Mouse (Mus musculus): Measurements from ENCODE around the gene Fpr1. TPM values are rescaled to one million over a fixed set of nuclear protein-coding genes. Genes with fewer than 3 reads are reported as not detected.

The Fpr1 gene
- polyA plus RNA-seq, 1 experiment from 2014 or later: 0.15 TPM

DNA sequence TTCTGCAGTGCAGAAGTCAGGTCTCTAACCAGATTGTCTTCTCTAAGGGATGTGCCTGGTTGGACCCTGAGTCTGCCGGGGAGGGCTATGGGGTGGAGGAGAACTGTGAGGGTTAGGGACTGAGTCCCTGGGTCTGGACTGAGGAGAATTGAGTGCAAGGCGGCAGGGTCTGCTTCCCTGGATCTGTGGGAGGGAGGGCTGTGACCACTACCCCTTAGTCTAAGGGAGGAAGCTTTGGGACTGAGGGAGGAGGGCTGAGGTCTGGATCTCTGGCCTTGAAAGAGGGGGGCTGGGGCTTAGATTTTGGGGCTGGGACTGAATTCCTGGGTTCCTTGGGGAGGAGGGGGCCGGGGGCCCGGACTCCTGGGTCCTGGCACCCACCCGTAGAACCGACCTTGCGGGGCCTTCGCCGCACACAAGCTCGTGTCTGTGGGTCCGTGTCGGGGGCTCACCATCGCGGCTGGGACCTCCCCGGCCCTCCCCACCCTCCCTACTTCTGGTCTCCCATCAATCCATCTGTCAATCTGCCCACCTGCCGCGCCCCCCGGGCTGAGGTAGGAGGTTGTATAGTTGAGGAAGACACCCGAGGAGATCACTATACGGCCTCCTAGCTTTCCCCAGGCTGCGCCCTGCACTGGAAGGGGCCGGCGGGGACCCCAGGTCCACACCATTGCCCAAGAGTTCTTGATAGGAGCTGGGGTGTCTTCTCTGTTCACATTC, 53.8 kb downstream of the Fpr1 start:
- ATAC-seq (ENCODE audit: low FRiP score): no peak
- peaks cover 3% of the 10 kb centered on the region; the same call in 1 of the 2 replicates for H3K36me3 ChIP-seq
- peak overlapping the region; percentile 100 for H3K27ac ChIP-seq (replicated peaks)
- peak overlapping the region; percentile 89 for H3K4me2 ChIP-seq
- no peaks in the 10 kb centered on the region for H3K27me3 ChIP-seq (replicated peaks)
- H3K4me3 ChIP-seq (replicated peaks): peak overlapping the region; percentile 82
- WGBS: 47% methylated on average over 23 of the region's 23 CpGs
- peak overlapping the region; percentile 95 for H3K9ac ChIP-seq (replicated peaks)
- peaks cover 60% of the 10 kb centered on the region for H3K4me1 ChIP-seq
- no peaks in the 10 kb centered on the region for H3K9me3 ChIP-seq (replicated peaks)

DNA sequence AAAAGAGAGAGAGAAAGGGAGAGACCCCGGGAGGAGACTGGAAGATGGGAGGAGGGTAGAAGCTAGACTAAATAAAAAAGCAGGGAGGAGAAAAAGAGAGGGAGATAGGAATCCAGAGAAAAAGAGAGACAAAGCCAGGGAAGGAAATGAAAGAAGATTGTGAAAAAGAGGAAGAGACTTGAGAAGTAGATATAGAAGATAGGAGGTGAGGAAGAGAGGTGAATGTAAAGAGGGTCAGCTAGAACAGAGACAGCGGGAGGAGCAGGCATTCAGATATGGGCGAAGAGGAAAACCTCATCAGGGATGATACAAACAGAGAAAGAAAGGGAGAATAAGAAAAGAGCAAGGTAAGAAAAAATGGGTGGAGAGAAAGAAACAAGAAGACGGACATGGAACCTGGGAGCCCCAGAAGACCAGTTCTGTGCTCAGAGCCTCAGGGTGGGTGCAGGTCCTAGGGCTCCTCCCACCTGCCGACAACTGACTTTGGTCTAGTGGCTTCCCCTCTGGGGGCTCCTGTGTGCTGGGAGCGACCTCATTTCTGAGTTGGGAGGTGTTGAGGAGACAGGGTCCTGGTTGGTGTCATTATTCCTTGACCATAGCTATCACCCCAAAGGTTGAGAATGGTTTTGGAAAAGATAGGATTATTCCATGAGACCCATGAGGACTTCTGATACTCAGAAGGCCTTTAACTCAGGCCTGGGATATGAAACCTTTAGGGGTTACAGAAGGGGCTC, 54.5 kb downstream of the Fpr1 start:
- 5% methylated on average over 6 of the region's 6 CpGs for WGBS
- Histone ChIP-seq H3K9me3 (replicated peaks) (no peaks in the 10 kb centered on the region), H3K27ac (replicated peaks) (peak overlapping the region; percentile 100), H3K36me3 (peaks cover 3% of the 10 kb centered on the region; the same call in 1 of the 2 replicates), H3K4me2 (peak overlapping the region; percentile 89), H3K4me3 (replicated peaks) (peak overlapping the region; percentile 82), H3K9ac (replicated peaks) (peak overlapping the region; percentile 95), H3K4me1 (peaks cover 53% of the 10 kb centered on the region), H3K27me3 (replicated peaks) (no peaks in the 10 kb centered on the region)
- no peak for ATAC-seq (ENCODE audit: low FRiP score)

DNA sequence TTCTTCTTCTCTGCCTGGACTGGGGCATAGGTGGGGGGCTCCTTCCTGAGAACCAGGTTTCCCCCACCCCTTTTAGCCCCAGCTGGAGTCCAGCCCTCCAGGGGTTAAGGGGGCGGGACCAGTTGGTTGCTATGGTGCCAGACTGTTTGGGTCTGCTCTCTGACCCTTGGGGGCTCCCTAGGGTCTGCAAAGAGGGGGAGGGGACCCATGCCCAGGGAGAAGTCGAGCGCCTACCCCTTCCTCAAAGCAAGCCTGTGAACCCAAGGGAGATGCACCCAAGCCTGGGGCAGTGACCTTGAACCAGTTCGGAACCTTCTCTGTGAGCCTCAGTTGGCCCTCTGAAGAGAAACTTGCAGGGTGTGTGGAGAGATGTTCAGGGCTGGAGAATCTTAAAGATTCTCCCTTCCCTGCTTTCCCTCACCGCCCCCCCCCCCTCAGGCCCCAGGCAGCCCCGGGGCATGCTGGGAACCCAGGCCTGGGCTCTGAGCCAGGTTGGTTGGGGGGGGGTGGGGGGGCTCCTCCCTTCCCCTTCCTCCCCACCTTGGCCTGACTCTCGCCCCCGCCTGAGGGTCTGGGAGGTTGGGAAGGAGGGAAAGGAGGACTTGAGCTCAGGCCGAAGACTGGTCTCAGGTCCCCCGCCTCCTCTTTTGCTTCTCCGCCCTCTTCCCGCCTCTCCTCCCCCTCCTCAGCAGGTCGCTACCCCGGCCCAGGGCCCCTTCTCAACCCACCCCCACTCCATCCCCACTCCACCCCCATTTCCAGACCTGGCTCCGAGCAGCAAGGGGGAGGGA, 55.4 kb downstream of the Fpr1 start:
- WGBS: 0% methylated on average over 12 of the region's 15 CpGs

DNA sequence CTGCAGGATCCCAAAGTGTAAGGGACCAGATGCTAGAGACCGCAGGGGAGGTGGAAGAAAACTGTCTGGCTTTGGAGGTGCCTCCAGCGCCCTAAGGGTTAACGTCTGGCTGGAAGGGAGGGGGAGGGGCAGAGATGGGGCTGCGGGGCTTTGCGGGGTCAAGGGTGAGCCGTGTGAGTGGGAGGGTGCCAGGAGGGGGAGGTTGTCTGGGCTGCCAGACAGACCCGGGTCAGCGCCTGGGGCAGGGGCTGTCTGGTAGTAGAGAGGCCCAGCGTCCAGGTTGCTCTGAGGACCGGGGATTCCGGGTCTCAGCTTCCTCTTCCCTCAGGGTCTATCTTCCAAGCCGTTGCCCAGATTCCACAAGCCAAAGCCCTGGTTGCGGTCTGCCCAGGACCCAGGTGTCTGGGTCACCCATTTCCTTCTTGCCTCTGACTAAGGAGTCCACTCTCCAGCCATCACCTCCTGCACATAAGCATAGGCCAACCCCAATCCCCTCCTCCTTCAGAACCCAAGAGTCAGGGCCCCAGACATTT, 56.0 kb downstream of the Fpr1 start:
- H3K27me3 ChIP-seq (replicated peaks): no peaks in the 10 kb centered on the region
- peaks cover 39% of the 10 kb centered on the region for H3K4me1 ChIP-seq
- WGBS: 0% methylated on average over 13 of the region's 13 CpGs
- H3K27ac ChIP-seq (replicated peaks): peak overlapping the region; percentile 100
- H3K9ac ChIP-seq (replicated peaks): peak overlapping the region; percentile 95
- ATAC-seq (ENCODE audit: low FRiP score): peak; percentile 20
- no peaks in the 10 kb centered on the region; the same call in 1 of the 2 replicates for H3K36me3 ChIP-seq
- H3K9me3 ChIP-seq (replicated peaks): no peaks in the 10 kb centered on the region
- peak overlapping the region; percentile 89 for H3K4me2 ChIP-seq
- peak overlapping the region; percentile 82 for H3K4me3 ChIP-seq (replicated peaks)

More for the DNA sequence above, 55.4 kb downstream of the Fpr1 start:
- H3K4me3 ChIP-seq (replicated peaks): peak overlapping the region; percentile 82
- H3K4me1 ChIP-seq: peaks cover 44% of the 10 kb centered on the region
- peak overlapping the region; percentile 89 for H3K4me2 ChIP-seq
- H3K9ac ChIP-seq (replicated peaks): peak overlapping the region; percentile 95
- ATAC-seq (ENCODE audit: low FRiP score): peak; percentile 28
- H3K36me3 ChIP-seq: no peaks in the 10 kb centered on the region; the same call in 1 of the 2 replicates
- H3K27ac ChIP-seq (replicated peaks): peak overlapping the region; percentile 100
- H3K9me3 ChIP-seq (replicated peaks): no peaks in the 10 kb centered on the region
- no peaks in the 10 kb centered on the region for H3K27me3 ChIP-seq (replicated peaks)

DNA sequence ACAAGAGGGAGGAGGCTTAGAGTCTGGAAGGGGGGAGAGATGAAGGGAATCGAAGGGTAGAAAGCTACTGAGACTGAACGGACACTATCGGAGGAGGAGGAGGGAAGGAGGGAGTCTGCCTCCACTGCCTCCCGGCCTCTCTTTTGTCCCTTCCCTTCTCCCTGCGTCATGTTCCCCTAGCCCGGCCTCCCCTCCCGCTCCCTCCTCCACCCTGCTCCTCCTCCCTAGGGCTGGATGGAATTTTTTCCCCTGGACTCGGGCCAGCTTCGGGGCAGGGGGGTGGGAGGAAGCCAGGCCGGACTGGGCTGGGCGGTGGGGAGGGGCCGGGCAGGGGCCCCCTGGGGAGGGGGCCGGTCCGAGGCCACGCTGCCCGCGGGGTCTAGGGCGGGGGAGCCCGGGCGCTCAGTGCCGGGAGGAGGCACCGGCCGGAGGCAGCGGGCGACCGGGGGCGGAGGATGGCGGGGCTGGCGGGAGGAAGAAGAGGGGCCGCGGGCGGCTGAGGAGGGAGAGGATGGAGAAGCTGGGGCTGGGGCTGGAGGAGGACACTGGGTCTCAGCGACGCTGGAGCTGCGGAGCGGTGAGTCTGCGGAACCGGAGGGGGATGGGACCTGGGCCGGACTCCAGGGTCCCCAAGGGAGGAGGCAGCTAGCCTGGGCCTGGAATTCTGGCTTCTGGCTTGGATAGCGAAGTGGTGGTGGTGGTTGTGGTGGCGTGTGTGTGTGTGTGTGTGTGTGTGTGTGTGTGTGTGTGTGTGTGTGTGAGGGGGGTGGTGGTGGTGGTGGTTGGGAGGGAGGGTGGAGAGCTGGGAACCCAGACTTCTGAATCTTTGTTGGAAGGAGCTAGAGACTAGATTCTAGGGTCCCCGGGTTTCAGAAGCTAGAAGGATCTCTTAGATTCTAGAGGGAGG, 56.7 kb downstream of the Fpr1 start, which contains the start of gene Spaca6:
TSS of gene Spaca6 (plus strand) at position 408 of the 907 bp plus-strand sequence.
- peak; percentile 86 for ATAC-seq (ENCODE audit: low FRiP score)
- peak within 1 kb of the TSS; percentile 95 for H3K9ac ChIP-seq (replicated peaks)
- peak within 1 kb of the TSS; percentile 100 for H3K27ac ChIP-seq (replicated peaks)
- no peaks in the 10 kb centered on the region; the same call in 1 of the 2 replicates for H3K36me3 ChIP-seq
- no peaks in the 10 kb centered on the region for H3K9me3 ChIP-seq (replicated peaks)
- H3K27me3 ChIP-seq (replicated peaks): no peaks in the 10 kb centered on the region
- peaks cover 32% of the 10 kb centered on the region for H3K4me1 ChIP-seq
- peak within 1 kb of the TSS; percentile 82 for H3K4me3 ChIP-seq (replicated peaks)
- 0% methylated on average over 38 of the region's 42 CpGs for WGBS
- peak within 1 kb of the TSS; percentile 89 for H3K4me2 ChIP-seq

MicroRNAs encoded within 50 kb of the gene (microRNA counts, 519-probe panel; counts per million panel counts)
- microRNA mmu-let-7e (4,135 counts per million, percentile 95 among the panel's probes with 10 or more counts), microRNA mmu-miR-125a-3p (2,793 counts per million, percentile 66 among the panel's probes with 10 or more counts), microRNA mmu-miR-125a-5p (4,522 counts per million, percentile 99 among the panel's probes with 10 or more counts), microRNA mmu-miR-99b (3,748 counts per million, percentile 89 among the panel's probes with 10 or more counts)

Small RNA genes within 50 kb of the gene (microRNA-seq; reads per million reads assigned to microRNA genes)
- gene Gm25927 (not detected), gene Mir125a (4,478 reads per million, percentile 93 among the genes with 10 or more reads in this experiment), gene Mir99b (16,008 reads per million, percentile 98 among the genes with 10 or more reads in this experiment), gene Mirlet7e (not detected)

Other genes starting within 250 kb of the Fpr1 start
- gene Vmn2r90, start 180.2 kb downstream of the Fpr1 start, polyA plus RNA-seq (2015; fragmentation: Nextera tagmentation; extraction: Ambion mirVana): not detected in 2 replicates
- 21.8 and 29.6 TPM in 2 replicates for gene Spaca6, start 56.8 kb downstream of the Fpr1 start, polyA plus RNA-seq (2015; fragmentation: Nextera tagmentation; extraction: Ambion mirVana)
- gene Has1, start 28.7 kb downstream of the Fpr1 start, polyA plus RNA-seq (2015; fragmentation: Nextera tagmentation; extraction: Ambion mirVana): 1.4 and 1.9 TPM in 2 replicates
- gene Fpr2, start 3.9 kb upstream of the Fpr1 start, polyA plus RNA-seq (2015; fragmentation: Nextera tagmentation; extraction: Ambion mirVana): 0.44 TPM in 1 of 2 replicates, not detected in the other
- not detected in 2 replicates for gene Fpr3, start 3.9 kb upstream of the Fpr1 start, polyA plus RNA-seq (2015; fragmentation: Nextera tagmentation; extraction: Ambion mirVana)
- gene Fpr-rs4, start 137.8 kb upstream of the Fpr1 start, polyA plus RNA-seq (2015; fragmentation: Nextera tagmentation; extraction: Ambion mirVana): not detected in 2 replicates
- 0.03 TPM in 1 of 2 replicates, not detected in the other for gene Vmn2r124, start 165.5 kb upstream of the Fpr1 start, polyA plus RNA-seq (2015; fragmentation: Nextera tagmentation; extraction: Ambion mirVana)
- gene Vmn2r91, start 201.1 kb upstream of the Fpr1 start, polyA plus RNA-seq (2015; fragmentation: Nextera tagmentation; extraction: Ambion mirVana): not detected in 2 replicates